Mouse (Mus musculus): ENCODE results near the gene Prune1.

- TF ChIP-seq CTCF (conservative IDR thresholded peaks at IDR 0.05; ENCODE audit: low read length) (no peak), NANOG (IDR thresholded peaks at IDR 0.05; ENCODE audit: borderline replicate concordance, low read length) (no peak), POU5F1 (IDR thresholded peaks at IDR 0.05; ENCODE audit: borderline replicate concordance, low read length) (no peak)
Measured at GRCm38 (mm10) chr3:95264724-95265123, 17.2 kb downstream of the Prune1 start.

All from E14TG2a.4 (cell line).